Mouse (Mus musculus): ENCODE measurements around the gene Rpl5. TPM values are rescaled to one million over a fixed set of nuclear protein-coding genes. Genes with fewer than 3 reads are reported as not detected.

Gene Rpl5
- total RNA-seq (2021), result 63.2 and 72.3 TPM in 2 replicates
- long read RNA-seq, experiment 1, transcript Rpl5-201 (8 exons, 2,045 nt), result minor isoform, 147 of 1,193 reads
- long read RNA-seq, experiment 1, transcript Rpl5-204 (3 exons, 1,024 nt), result major isoform, 1,018 of 1,193 reads
- long read RNA-seq, experiment 1, transcript Rpl5-205 (2 exons, 815 nt), result minor isoform, 7 of 1,193 reads
- long read RNA-seq, experiment 1, partial matches to known transcripts, result 10 of 1,193 reads
- long read RNA-seq, experiment 1, other reads (novel, unspliced or antisense), result 11 of 1,193 reads
- long read RNA-seq, experiment 2, transcript Rpl5-205 (2 exons, 815 nt), result minor isoform, 5 of 1,072 reads
- long read RNA-seq, experiment 2, transcript Rpl5-204 (3 exons, 1,024 nt), result major isoform, 947 of 1,072 reads
- long read RNA-seq, experiment 2, transcript Rpl5-201 (8 exons, 2,045 nt), result minor isoform, 102 of 1,072 reads
- long read RNA-seq, experiment 2, partial matches to known transcripts, result 11 of 1,072 reads
- long read RNA-seq, experiment 2, other reads (novel, unspliced or antisense), result 7 of 1,072 reads

DNA sequence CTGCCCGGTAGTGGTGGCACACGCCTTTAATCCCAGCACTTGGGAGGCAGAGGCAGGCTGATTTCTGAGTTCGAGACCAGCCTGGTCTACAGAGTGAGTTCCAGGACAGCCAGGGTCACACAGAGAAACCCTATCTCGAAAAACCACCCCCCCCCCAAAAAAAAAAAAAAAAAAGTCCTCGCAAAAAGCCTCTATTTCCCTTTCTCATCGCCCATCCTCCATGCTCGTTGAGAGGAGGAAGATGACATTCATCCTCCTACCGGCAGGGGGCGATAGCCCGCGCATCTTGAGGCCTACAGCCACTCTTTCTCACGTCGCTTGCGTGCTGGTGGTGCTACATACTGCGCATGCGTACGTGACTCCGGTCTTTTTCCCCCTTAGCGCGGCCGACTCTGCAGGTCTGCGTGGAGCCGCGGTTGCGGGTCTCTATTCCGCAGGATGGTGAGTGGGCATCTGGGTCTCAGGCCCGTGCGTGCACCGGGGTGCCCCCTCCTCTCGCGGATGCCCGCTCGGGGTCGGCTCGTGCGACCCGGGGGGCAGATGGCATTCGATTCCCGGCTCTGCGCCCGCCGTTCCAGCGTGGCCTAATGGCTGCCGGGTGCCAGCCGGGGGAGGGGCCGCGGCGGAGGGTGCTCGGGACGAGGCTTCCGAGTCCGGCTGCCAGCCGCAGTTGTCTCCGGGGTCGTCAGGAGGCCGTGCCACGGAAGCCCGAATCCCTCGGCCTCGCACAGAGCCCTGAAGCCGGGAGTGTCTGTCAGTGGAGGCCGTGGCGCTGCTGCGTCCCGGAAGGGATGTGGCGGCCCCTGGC is at the start of gene Rpl5:
Gene Rpl5 (plus strand): TSS at position 297 of the 808 bp plus-strand sequence.
- peak; percentile 97 for DNase-seq

DNA sequence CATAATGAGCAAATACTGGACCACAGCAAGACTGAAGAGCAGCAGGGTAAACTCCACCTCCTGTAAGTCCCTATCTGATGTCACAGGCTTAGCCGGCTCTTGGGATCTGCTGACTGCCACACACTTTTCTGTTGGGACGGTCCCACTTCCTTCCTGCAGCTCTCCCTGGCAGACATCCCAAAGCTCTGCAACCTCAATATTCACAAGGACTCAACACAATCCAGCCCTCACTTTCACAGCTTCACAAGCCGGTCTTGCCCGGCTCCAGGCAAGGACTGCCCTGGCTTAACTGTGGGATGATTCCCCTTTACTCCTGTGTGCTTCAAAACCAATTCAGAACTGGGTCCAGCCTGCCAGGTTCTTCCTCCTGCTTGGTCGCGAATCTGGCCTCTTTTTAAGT is 46.5 kb upstream of the Rpl5 start:
- DNase-seq, result peak; percentile 44

- DNase-seq, result no peak
Observed at GRCm38 (mm10) chr5:107854556-107854955, 45.7 kb upstream of the Rpl5 start.

DNA sequence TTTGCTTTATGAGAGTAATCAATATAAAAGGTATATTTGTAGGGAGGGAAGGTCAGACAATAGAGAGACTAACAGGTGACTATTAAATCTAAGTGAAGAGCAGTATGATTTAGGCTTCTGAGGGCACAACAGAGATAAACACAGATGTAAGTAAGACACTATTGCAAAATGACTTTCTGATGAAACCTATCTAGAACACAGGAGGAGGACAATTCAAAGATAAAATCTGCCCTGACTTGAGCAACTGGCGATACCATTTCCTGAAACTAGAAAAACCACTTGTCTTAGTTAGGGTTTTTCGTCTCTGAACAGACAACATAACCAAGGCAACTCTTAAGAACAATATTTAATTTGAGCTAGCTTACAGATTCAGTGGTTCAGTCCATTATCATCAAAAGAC is 44.8 kb upstream of the Rpl5 start:
- no peak for DNase-seq

DNA sequence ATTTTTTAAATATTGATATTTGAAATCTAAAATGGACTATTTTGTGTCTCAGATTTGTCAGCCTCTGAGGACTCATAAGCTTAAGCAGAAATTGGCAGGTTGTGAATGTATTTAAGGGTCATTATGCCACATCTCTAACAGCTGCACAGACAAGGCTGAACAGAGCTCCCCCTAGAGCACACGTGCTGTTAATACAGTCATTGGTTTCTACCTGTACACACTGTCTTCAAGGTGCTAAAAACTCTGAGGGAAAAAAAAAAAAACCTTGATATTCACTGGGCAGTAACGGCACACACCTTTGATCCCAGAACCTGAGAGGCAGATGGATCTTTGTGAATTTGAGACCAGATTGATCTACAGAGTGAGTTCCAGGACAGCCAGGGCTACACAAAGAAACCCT is 41.3 kb upstream of the Rpl5 start:
- DNase-seq, result no peak

- peak; percentile 21 for DNase-seq
Observed at GRCm38 (mm10) chr5:107863971-107864370, 36.3 kb upstream of the Rpl5 start.

- peak; percentile 32 for DNase-seq
Observed at GRCm38 (mm10) chr5:107866127-107867126, 33.9 kb upstream of the Rpl5 start.

- peak; percentile 81 for DNase-seq
Observed at GRCm38 (mm10) chr5:107867970-107868904, 32.1 kb upstream of the Rpl5 start.

- peak; percentile 95 for DNase-seq
Observed at GRCm38 (mm10) chr5:107868905-107869424, 31.3 kb upstream of the Rpl5 start.

- DNase-seq, result peak; percentile 34
Observed at GRCm38 (mm10) chr5:107869701-107870100, 30.6 kb upstream of the Rpl5 start.

DNA sequence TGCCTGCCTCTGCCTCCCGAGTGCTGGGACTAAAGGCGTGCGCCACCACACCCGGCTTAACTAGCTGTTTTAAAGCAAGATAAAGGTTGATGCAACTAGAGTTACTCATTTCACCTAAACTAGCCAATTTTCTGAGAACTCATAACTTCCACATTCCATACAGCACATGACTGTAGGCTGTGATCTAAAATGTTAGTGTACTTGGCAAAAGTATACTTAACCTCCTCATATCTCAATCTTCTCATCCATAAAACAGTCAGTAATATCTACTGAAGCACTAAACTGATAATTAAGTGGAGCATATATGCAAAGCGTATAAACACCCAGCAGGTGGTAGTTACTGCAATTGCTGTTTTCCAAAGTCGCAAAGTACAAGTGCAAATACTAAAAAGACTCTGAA is 27.0 kb upstream of the Rpl5 start:
- DNase-seq, result no peak

DNA sequence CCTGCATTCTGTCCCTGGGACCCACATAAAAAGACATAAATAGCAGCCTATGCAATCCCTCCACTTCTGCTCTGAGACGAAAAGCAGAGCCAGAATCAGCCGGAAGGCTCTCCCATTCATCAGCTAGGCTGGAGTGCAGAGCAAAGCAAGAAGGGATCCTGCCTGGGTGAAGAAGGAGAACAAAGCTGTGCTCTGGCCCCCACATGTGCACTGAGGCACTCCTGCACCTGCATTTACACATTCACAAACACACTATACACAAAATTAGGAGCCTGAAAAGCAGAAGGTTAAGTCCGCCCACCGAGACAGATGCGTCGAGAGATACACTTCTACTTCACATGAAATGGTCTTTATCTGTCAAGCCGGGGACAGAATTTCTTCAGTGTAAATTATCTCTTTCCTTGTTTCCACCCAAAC is 26.4 kb upstream of the Rpl5 start:
- no peak for DNase-seq

- no peak for DNase-seq
Observed at GRCm38 (mm10) chr5:107874561-107875260, 25.6 kb upstream of the Rpl5 start, which contains the start of gene Evi5. Gene Evi5, minus strand, starts transcription at chr5:107875107.

GRCm38 (mm10) chr5:107875261-107875611 is 25.1 kb upstream of the Rpl5 start:
- no peak for DNase-seq

DNA sequence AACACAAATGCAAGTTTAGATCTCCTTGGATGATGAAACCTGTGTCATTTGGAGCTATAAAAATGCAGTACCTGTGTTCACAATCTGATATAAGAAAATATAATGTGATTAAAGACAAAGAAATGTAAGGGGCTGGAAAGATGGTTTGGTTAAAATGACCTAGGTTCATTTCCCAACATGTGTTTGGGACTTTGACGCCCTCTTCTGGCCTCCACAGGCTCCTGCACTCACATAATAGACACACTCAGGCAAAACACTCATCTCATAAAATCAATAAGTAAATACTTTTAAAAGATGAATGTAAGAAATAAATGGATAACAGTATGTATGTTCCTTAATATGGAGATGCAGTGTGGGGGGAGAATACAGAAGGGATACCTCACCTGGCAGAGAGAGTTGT is 23.2 kb upstream of the Rpl5 start:
- no peak for DNase-seq

- DNase-seq, result no peak
Observed at GRCm38 (mm10) chr5:107880710-107881109, 19.6 kb upstream of the Rpl5 start.

GRCm38 (mm10) chr5:107889994-107890888 is 10.1 kb upstream of the Rpl5 start:
- DNase-seq, result no peak

GRCm38 (mm10) chr5:107891515-107891914 is 8.8 kb upstream of the Rpl5 start:
- DNase-seq, result peak; percentile 47

- peak; percentile 40 for DNase-seq
Observed at GRCm38 (mm10) chr5:107894676-107895075, 5.6 kb upstream of the Rpl5 start.
